Mouse (Mus musculus) layer of hippocampus, adult 11-12 months (tissue): ENCODE results near the gene Gars.

Experiments used
- DNase-seq: peaks from one replicate; pipeline ENCODE4 v3.0.0; 2022; ENCODE audit warnings: low spot score

The Gars gene

DNA sequence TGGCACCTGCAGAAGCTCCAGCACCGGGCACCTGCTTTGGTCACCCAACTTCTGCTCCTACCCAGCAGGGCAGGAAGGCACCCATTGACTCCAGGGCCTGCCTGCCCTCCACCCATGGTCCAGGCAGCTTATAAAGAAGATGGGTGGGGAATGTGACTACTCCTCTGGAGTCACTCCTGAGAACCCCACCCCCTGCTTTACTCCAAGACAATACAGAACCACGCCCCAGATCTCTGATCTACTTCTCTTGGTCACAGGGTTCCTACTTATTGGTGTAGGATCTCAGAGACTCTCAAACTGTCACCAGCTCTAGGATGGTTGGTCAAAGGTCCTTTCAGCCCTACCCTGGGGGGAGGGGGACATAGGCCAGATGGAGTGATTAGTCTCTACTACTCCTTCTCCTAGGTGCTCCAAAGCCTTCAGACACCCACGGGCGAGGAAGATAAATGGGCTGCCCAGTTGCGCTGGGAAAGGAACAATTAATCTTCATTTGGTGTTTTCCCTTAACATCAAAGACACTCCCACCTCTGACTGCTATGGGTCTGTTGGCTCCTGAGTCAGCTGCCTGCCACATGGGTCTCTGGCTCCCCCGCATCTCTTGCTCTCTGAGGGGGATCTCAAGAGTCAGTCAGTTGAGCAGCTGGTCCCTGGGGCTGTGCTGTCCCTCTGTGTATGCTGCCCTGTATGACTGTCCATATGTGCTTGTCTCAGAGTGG lies 55.8 kb downstream of the Gars start:
- no peak for DNase-seq

DNA sequence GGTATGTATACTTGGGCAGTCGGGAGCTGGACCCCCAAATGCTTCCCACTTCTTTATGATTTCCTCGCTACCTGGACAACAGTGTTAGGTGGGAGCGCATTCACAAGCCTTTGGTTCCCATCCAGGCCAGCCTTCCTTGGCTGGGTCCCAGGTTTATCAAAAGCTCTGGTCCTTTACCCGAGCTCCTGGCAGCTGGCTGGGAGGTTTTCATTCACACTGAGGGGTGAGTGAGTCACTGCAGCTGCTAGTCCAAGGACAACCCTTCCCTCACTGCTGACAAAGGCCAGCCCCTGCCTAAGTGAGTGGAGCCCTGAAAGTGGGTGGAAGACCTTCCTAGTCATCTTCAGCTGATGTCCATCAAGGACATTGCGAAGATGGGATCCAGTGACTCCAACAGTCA lies 60.2 kb downstream of the Gars start:
- DNase-seq: no peak

DNA sequence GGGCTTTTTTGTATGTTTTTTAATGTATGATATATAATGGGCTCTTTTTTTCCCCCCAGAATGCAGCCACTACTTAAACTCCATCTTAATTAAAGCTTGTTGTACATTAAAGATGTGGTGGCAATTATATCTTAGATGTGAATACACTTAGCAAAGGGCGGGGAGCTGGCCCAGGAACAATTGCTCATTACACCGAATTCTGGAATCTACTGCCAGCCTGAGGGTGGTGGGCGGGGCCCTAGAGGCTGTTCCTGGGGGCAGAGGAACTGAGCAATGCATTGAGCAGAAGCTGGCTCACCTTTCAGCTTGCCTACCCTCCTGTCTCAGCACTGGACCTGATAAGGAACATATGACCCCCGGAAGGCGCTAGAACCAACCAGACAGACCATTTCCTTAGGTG lies 60.8 kb downstream of the Gars start:
- DNase-seq: no peak

DNA sequence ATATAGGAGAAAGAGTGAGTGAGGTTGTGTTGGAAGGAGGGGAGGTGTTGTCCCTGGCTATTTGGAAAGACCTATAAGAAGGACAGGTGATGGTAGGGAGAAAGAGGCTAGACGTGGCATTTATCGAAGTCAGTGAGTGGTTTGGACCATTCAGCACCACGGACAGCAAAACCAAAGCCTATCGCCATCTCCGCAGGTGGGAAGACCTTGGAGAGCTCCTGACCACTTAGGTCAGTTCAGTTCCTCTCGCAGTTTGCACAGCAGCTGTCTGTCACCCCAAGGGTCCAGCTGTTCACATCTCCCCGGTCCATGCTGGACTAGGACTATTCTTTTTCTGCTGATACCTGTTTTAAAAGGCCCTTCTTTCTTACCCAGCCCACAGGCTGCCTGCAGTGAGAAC lies 70.6 kb downstream of the Gars start:
- no peak for DNase-seq

DNA sequence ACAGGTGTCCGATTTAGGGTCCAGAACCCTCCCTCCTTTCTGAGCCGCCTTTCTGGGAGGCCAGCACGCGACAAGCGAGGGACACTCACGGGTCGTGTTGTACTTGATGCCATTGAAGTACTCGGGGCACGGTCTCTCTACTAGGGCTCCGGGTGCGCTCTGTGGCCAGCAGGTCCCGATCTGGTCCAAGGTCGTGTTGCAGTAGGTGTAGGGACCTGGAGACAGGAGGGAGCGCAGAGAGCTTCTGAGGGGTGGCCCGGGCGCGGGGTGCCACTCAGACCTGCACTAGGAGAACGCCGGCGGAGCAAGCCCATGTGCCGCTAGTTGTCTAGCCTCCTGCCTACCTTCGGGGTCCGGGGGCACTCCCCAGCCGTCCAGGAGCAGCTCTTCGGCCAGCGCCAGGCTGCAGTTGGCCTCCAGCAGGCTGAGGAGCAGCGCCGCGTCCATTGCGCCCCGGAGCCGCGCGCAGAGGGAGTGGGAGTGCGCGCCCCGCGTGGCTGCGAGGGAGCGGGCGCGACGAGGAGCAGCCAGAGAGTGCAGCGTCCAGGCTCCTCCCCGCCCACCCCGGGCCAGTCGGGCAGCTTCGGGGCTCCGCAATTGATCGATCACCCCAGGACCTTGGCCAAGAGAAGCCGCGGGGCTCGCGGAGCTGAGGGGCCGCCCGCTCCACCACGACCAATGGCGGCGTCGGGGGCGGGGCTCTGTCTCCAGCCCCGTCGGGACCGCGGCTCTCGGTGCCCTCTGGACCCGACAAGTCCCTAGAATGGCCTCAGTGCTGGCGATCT lies 79.7 kb downstream of the Gars start:
- DNase-seq: no peak

DNA sequence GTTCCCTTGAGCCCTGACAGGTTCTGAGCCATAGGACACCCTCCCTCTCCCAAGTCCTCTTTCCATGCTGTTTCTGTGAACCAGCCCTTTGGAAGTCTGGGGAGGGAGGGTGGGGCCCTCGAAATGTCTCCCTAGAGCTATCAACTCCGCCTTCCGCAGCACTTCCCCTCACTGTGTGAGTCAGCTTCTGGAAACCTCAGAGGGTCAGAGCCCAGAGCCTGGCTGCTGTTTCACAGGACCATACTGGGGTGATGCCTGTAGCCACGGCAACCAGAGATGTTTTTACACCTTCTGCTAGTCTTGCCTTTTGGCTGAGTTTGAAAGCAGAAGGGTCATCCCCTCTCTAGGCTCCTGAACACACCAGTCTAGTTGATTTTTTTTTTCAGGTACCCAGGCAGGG lies 85.2 kb downstream of the Gars start:
- DNase-seq: no peak

DNA sequence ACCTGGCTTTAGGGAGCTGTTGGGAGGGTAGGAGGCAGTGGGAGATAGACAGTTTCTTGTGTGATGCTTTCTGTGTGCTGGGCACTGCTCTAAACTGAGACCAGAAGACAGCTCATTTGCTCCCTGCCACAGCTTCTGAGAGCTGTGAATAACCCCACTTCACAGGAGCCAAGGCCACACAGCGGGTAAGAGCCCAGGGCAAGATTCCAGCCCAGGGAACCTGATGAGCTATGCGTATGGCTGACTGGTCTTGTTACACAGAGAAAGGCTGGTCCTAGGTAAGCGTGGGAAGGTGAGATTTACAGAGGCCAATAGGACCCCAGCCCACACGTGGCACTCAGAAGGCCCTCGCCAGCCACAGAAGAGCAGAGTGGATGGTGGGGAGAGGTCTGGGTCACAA lies 88.8 kb downstream of the Gars start:
- no peak for DNase-seq

DNA sequence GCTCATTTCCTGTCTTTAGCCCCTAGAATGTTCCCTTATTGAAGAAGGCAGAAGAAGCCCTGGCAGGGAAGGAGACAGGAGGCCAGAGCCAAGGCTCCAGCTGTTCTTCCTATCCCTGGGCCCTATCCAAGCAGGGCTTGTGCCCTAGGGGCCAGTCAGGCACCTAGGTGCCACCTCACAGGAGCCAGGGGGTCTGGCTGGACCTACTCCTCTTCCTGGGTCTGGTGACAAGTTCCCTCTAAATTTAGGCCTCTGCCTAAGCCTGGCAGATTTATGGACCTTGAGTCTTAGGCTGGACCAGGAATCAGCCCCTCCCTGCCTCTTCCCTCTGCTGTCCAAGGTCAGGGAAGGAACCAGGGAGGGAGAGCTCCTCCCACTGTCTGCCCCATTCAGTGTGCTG lies 90.6 kb downstream of the Gars start:
- DNase-seq: no peak
